Mouse (Mus musculus) ES-Bruce4 (cell line): ENCODE measurements around the gene Rps3a1. TPM values are rescaled to one million over a fixed set of nuclear protein-coding genes. Genes with fewer than 3 reads are reported as not detected.
A peak's percentile ranks its signal among the peaks of the same experiment; 100 is the strongest.

Experiments used
- H3K27ac ChIP-seq: 2 replicates; pipeline ENCODE4 v1.5.1; 2012; ENCODE audit warnings: low read length, inconsistent platforms; ENCODE audit not compliant: insufficient read depth
- H3K27me3 ChIP-seq: 2 replicates; pipeline ENCODE4 v1.6.1; 2012; ENCODE audit warnings: mild to moderate bottlenecking, low read length, inconsistent platforms; ENCODE audit not compliant: control insufficient read depth, poor library complexity, insufficient read depth, severe bottlenecking
- H3K36me3 ChIP-seq: 2 replicates; pipeline ENCODE4 v1.6.1; 2012; ENCODE audit warnings: inconsistent platforms, mild to moderate bottlenecking, low read length, moderate library complexity; ENCODE audit not compliant: control insufficient read depth, poor library complexity, insufficient read depth, severe bottlenecking
- H3K4me1 ChIP-seq: one replicate; pipeline ENCODE4 v1.8.1; 2011; ENCODE audit warnings: low read length; ENCODE audit not compliant: control insufficient read depth, insufficient read depth
- H3K4me3 ChIP-seq: 2 replicates; pipeline ENCODE4 v1.5.1; 2011; ENCODE audit warnings: low read depth, mild to moderate bottlenecking, low read length
- H3K9ac ChIP-seq: 2 replicates; pipeline ENCODE4 v1.6.1; 2012; ENCODE audit warnings: low read depth, mild to moderate bottlenecking, inconsistent platforms; ENCODE audit not compliant: poor library complexity, severe bottlenecking
- H3K9me3 ChIP-seq: replicated peaks from 2 replicates; pipeline ENCODE4 v1.6.1; 2012; ENCODE audit warnings: mild to moderate bottlenecking, low read length, inconsistent platforms; ENCODE audit not compliant: control insufficient read depth, poor library complexity, insufficient read depth, severe bottlenecking
- CTCF ChIP-seq: IDR thresholded peaks from one replicate; pipeline ENCODE4 v1.8.1; 2011; ENCODE audit warnings: low read depth, low read length
- EP300 ChIP-seq: IDR thresholded peaks from 2 replicates; pipeline ENCODE4 v1.6.1; 2011; ENCODE audit warnings: low read depth, low read length; ENCODE audit not compliant: insufficient read depth
- POLR2A ChIP-seq: IDR thresholded peaks from one replicate; pipeline ENCODE4 v1.8.1; 2011; ENCODE audit warnings: low read length; ENCODE audit not compliant: insufficient read depth
- polyA plus RNA-seq: library from polyadenylated mRNA; stranded (reverse); fragments of >200 nt; gene quantifications from 2 replicates; pipeline ENCODE4 v1.2.4, GENCODE M21; 2011; ENCODE audit warnings: low read depth; ENCODE audit not compliant: missing spikeins, insufficient read depth, insufficient read length

The Rps3a1 gene
- polyA plus RNA-seq, 1 experiment = 1,750 TPM

DNA sequence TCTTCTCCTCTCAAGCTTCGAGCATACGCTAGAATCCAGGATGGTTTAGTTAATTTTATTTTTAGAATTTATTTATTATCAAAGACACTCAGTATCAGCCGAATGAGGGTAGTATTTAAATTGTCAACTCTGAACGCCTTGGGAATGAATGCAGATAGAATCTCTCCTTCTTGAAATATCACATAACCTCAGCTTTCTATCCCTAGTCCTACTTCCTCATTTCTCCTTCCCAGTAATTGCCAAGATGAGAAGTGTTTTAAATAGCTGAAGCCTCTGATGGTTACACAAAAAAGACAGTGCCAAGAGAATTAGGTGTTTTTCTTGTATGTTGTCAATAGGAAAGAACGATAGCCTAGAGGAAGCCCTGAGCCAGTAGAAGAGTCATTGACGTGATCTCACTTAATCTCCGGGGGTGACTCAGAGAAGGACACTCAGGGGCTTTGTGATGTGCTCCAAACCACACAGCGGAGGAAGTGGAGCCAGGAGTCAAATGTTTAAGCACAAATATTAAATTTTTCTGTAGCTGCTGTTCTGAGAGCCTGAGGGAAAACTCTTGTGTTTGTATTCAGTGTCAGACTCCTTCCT, 26.4 kb upstream of the Rps3a1 start:
- H3K9ac ChIP-seq = no peak overlapping the region
- no peak overlapping the region for H3K27ac ChIP-seq
- H3K9me3 ChIP-seq = no peaks in the 10 kb centered on the region
- no peak for TF ChIP-seq EP300
- no peak for TF ChIP-seq CTCF
- TF ChIP-seq POLR2A = no peak
- no peaks in the 10 kb centered on the region for H3K36me3 ChIP-seq
- H3K27me3 ChIP-seq = 0 out of 2 replicates have a peak, but pooled peaks cover 2% of the 10 kb centered on the region
- no peaks in the 10 kb centered on the region for H3K4me1 ChIP-seq
- H3K4me3 ChIP-seq = no peak overlapping the region

DNA sequence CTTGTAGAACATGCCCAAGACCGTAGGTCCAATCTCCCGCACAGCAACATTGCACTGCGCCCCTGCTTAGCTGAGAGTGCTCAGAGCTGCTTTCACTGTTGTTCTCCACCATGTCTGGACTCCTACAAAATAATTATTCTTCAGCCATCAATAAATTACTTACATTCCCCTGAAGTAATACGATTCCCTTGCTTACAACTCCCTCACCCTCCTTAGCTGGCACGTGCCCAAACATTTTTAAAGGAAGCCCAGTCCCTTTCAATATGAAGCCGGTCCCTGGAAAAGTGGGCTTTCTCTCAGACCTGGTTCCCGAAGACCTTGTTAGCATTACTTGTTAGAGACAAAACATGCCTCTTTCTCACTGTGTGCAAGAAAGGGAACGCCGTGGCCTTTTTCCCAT, 7.0 kb upstream of the Rps3a1 start:
- H3K27ac ChIP-seq = no peak overlapping the region
- no peaks in the 10 kb centered on the region for H3K4me1 ChIP-seq
- H3K27me3 ChIP-seq = no peaks in the 10 kb centered on the region
- H3K9me3 ChIP-seq = no peaks in the 10 kb centered on the region
- no peak overlapping the region for H3K4me3 ChIP-seq
- H3K36me3 ChIP-seq = no peaks in the 10 kb centered on the region
- no peak for TF ChIP-seq CTCF
- TF ChIP-seq EP300 = no peak
- no peak for TF ChIP-seq POLR2A
- H3K9ac ChIP-seq = no peak overlapping the region

- Histone ChIP-seq H3K27me3 (no peaks in the 10 kb centered on the region), H3K9me3 (no peaks in the 10 kb centered on the region), H3K27ac (no peak overlapping the region), H3K4me3 (no peak overlapping the region), H3K9ac (no peak overlapping the region), H3K36me3 (no peaks in the 10 kb centered on the region), H3K4me1 (no peaks in the 10 kb centered on the region)
- TF ChIP-seq POLR2A (no peak), EP300 (no peak), CTCF (no peak)
Measured at GRCm38 (mm10) chr3:86149063-86149462, 6.6 kb upstream of the Rps3a1 start.

DNA sequence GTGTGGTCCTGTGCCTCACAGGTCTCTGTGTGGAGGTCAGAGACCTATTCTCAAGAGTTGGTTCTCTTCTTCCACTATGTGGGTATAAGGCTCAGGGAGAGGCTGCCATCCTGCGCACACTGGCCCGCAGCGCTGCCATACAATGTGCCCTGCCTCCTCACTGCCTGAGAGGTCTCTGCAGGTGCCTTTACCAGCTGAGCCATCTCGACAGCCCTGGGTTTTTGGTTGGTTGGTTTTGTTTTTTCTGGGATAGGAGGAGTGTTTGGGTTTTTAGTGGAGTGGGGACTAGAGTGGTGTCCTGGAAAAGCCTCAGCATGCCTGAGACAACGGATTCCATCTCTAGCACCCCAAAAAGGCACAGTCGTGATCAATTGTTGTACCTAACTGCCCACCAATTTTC, 841 bp upstream of the Rps3a1 start:
- Histone ChIP-seq H3K9ac (peak overlapping the region; percentile 41), H3K36me3 (peaks cover 32% of the 10 kb centered on the region), H3K9me3 (no peaks in the 10 kb centered on the region), H3K27me3 (no peaks in the 10 kb centered on the region), H3K27ac (no peak overlapping the region), H3K4me1 (no peaks in the 10 kb centered on the region), H3K4me3 (peak overlapping the region; percentile 12; the same call in 1 of the 2 replicates)
- TF ChIP-seq POLR2A (no peak), CTCF (no peak), EP300 (no peak)

- Histone ChIP-seq H3K27ac (no peak overlapping the region), H3K36me3 (peaks cover 36% of the 10 kb centered on the region), H3K4me1 (no peaks in the 10 kb centered on the region), H3K4me3 (peak overlapping the region; percentile 60), H3K27me3 (no peaks in the 10 kb centered on the region), H3K9ac (peak overlapping the region; percentile 41), H3K9me3 (no peaks in the 10 kb centered on the region)
- no peak for TF ChIP-seq EP300
- no peak for TF ChIP-seq CTCF
- no peak for TF ChIP-seq POLR2A
Measured at GRCm38 (mm10) chr3:86142934-86143317, 424 bp upstream of the Rps3a1 start.

DNA sequence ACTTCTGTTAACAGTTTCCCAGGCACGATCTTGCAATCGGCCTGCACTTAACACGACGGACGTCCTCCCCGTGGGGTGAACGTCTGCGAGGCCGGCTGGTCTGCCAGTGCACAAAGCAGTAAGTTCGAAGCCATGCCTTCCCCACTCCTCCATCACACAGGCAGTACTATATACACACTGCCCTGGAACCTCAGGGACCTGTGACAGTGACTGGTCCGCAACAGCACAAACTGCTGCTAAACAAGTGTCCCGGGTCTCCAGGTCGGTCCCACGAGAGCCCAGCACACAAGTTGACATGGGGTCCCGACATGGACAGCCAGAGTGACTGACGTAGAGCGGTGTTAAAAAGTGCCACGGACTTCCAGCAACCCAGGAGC, 628 bp downstream of the Rps3a1 start:
- Histone ChIP-seq H3K9me3 (no peaks in the 10 kb centered on the region), H3K4me1 (no peaks in the 10 kb centered on the region), H3K27me3 (no peaks in the 10 kb centered on the region), H3K27ac (peak overlapping the region; percentile 17; the same call in 1 of the 2 replicates), H3K4me3 (peak overlapping the region; percentile 96), H3K9ac (peak overlapping the region; percentile 91), H3K36me3 (peaks cover 47% of the 10 kb centered on the region)
- TF ChIP-seq CTCF (no peak), EP300 (no peak), POLR2A (no peak)

- H3K27ac ChIP-seq = no peak overlapping the region
- H3K4me3 ChIP-seq = peak overlapping the region; percentile 96
- H3K4me1 ChIP-seq = no peaks in the 10 kb centered on the region
Measured at GRCm38 (mm10) chr3:86141366-86141765, 1.1 kb downstream of the Rps3a1 start.

More at GRCm38 (mm10) chr3:86141366-86141765, 1.1 kb downstream of the Rps3a1 start:
- peaks cover 52% of the 10 kb centered on the region for H3K36me3 ChIP-seq
- H3K9me3 ChIP-seq = no peaks in the 10 kb centered on the region
- TF ChIP-seq EP300 (no peak), POLR2A (no peak), CTCF (no peak)
- peak overlapping the region; percentile 91 for H3K9ac ChIP-seq
- H3K27me3 ChIP-seq = no peaks in the 10 kb centered on the region
